Mouse (Mus musculus) midbrain, embryonic 14.5 days (tissue): ENCODE results near the gene Sf3a2. TPM values are rescaled to one million over a fixed set of nuclear protein-coding genes. Genes with fewer than 3 reads are reported as not detected.

Source experiments
- ATAC-seq: fragments of 200-750 bp; cut with Nextera tagmentation; 2 replicates; pipeline ENCODE4 v1.8.0; 2017; ENCODE audit warnings: moderate number of reproducible peaks, moderate library complexity; ENCODE audit not compliant: low FRiP score, low TSS enrichment
- DNase-seq: peaks from one replicate; pipeline ENCODE4 v3.0.0-alpha.2; 2015
- H3K27ac ChIP-seq: fragments of 300-500 bp; sonication (generic); replicated peaks from 2 replicates; pipeline ENCODE4 v1.5.1; 2014; ENCODE audit warnings: mild to moderate bottlenecking, low read depth, low read length, moderate library complexity
- H3K27me3 ChIP-seq: fragments of 300-500 bp; sonication (generic); 2 replicates; pipeline ENCODE4 v1.6.1; 2014; ENCODE audit warnings: low read length, control low read depth, mixed read lengths; ENCODE audit not compliant: control insufficient read depth, insufficient read depth
- H3K36me3 ChIP-seq: fragments of 300-500 bp; sonication (generic); 2 replicates; pipeline ENCODE4 v1.6.1; 2014; ENCODE audit warnings: low read length, control low read depth; ENCODE audit not compliant: control insufficient read depth, insufficient read depth
- H3K4me1 ChIP-seq: fragments of 300-500 bp; sonication (generic); 2 replicates; pipeline ENCODE4 v1.6.1; 2014; ENCODE audit warnings: mild to moderate bottlenecking, antibody characterized with exemption, low read length, control low read depth; ENCODE audit not compliant: control insufficient read depth, insufficient read depth
- H3K4me2 ChIP-seq: fragments of 300-500 bp; sonication (generic); 2 replicates; pipeline ENCODE4 v1.6.1; 2014; ENCODE audit warnings: mild to moderate bottlenecking, low read length, moderate library complexity
- H3K4me3 ChIP-seq: fragments of 300-500 bp; sonication (generic); replicated peaks from 2 replicates; pipeline ENCODE4 v1.5.1; 2014; ENCODE audit warnings: low read depth, low read length
- H3K9ac ChIP-seq: fragments of 300-500 bp; sonication (generic); replicated peaks from 2 replicates; pipeline ENCODE4 v1.6.1; 2014; ENCODE audit warnings: mild to moderate bottlenecking, low read length, moderate library complexity
- H3K9me3 ChIP-seq: fragments of 300-500 bp; sonication (generic); 2 replicates; pipeline ENCODE4 v1.6.1; 2016; ENCODE audit warnings: low read length, control low read depth, mixed read lengths; ENCODE audit not compliant: control insufficient read depth
- WGBS: fragments of 180-500 bp; shearing (Covaris S2); extraction: QIAGEN DNeasy Blood & Tissue Kit; methylation state at CpG from one replicate; pipeline ENCODE4 v1.1.7; 2014; 5-methylcytosine and 5-hydroxymethylcytosine counted together
- polyA plus RNA-seq: library from polyadenylated mRNA; unstranded; fragments of >200 nt; fragmentation: Nextera tagmentation; extraction: Ambion mirVana; gene quantifications from 2 replicates; pipeline ENCODE4 v1.2.1, GENCODE M21; 2014

Sf3a2 gene
- polyA plus RNA-seq, 1 experiment from 2014 or later = 75.1 TPM

- Histone ChIP-seq H3K27ac (no peak overlapping the region), H3K4me3 (no peak overlapping the region), H3K9me3 (no peaks in the 10 kb centered on the region), H3K4me1 (no peaks in the 10 kb centered on the region), H3K27me3 (no peaks in the 10 kb centered on the region), H3K36me3 (peaks cover 67% of the 10 kb centered on the region), H3K4me2 (no peak overlapping the region), H3K9ac (no peak overlapping the region)
- WGBS = 90% methylated on average over 10 of the region's 10 CpGs
- ATAC-seq (no peak), DNase-seq (no peak)
These were observed 31.7 kb upstream of the Sf3a2 start for GRCm38 (mm10) chr10:80766161-80766815.

- DNase-seq = no peak
- Histone ChIP-seq H3K27me3 (no peaks in the 10 kb centered on the region), H3K9me3 (no peaks in the 10 kb centered on the region), H3K4me3 (no peak overlapping the region), H3K27ac (no peak overlapping the region), H3K9ac (no peak overlapping the region), H3K4me2 (no peak overlapping the region), H3K36me3 (peaks cover 88% of the 10 kb centered on the region), H3K4me1 (no peaks in the 10 kb centered on the region)
- 92% methylated on average over 6 of the region's 6 CpGs for WGBS
- no peak for ATAC-seq
These were observed 29.6 kb upstream of the Sf3a2 start for GRCm38 (mm10) chr10:80768365-80768764.

GRCm38 (mm10) chr10:80773816-80774215 lies 24.2 kb upstream of the Sf3a2 start:
- DNase-seq (no peak), ATAC-seq (no peak)
- 88% methylated on average over 5 of the region's 5 CpGs for WGBS
- Histone ChIP-seq H3K36me3 (peaks cover 99% of the 10 kb centered on the region), H3K4me2 (no peak overlapping the region), H3K4me1 (no peaks in the 10 kb centered on the region), H3K9me3 (no peaks in the 10 kb centered on the region), H3K27me3 (no peaks in the 10 kb centered on the region), H3K9ac (no peak overlapping the region), H3K4me3 (no peak overlapping the region), H3K27ac (no peak overlapping the region)

GRCm38 (mm10) chr10:80774549-80774948 lies 23.4 kb upstream of the Sf3a2 start:
- Histone ChIP-seq H3K9ac (no peak overlapping the region), H3K36me3 (peaks cover 100% of the 10 kb centered on the region), H3K4me2 (no peak overlapping the region)

GRCm38 (mm10) chr10:80774981-80775380 lies 23.0 kb upstream of the Sf3a2 start:
- Histone ChIP-seq H3K4me1 (no peaks in the 10 kb centered on the region), H3K4me2 (no peak overlapping the region), H3K27ac (no peak overlapping the region), H3K9ac (no peak overlapping the region), H3K27me3 (no peaks in the 10 kb centered on the region), H3K4me3 (no peak overlapping the region), H3K36me3 (peaks cover 99% of the 10 kb centered on the region), H3K9me3 (no peaks in the 10 kb centered on the region)
- WGBS = 92% methylated on average over 4 of the region's 4 CpGs
- DNase-seq (no peak), ATAC-seq (no peak)

More at GRCm38 (mm10) chr10:80774549-80774948, 23.4 kb upstream of the Sf3a2 start:
- Histone ChIP-seq H3K4me1 (no peaks in the 10 kb centered on the region), H3K27me3 (no peaks in the 10 kb centered on the region), H3K9me3 (no peaks in the 10 kb centered on the region), H3K27ac (no peak overlapping the region), H3K4me3 (no peak overlapping the region)
- 75% methylated on average over 2 of the region's 2 CpGs for WGBS
- ATAC-seq (peak; percentile 34; the same call in 1 of the 2 replicates), DNase-seq (peak; percentile 78)

GRCm38 (mm10) chr10:80775731-80776130 lies 22.3 kb upstream of the Sf3a2 start:
- Histone ChIP-seq H3K9ac (no peak overlapping the region), H3K9me3 (no peaks in the 10 kb centered on the region), H3K27me3 (no peaks in the 10 kb centered on the region), H3K36me3 (peaks cover 94% of the 10 kb centered on the region), H3K27ac (no peak overlapping the region), H3K4me1 (no peaks in the 10 kb centered on the region), H3K4me2 (no peak overlapping the region), H3K4me3 (no peak overlapping the region)
- ATAC-seq (no peak), DNase-seq (no peak)
- WGBS = 88% methylated on average over 4 of the region's 4 CpGs

- no peak overlapping the region for H3K9ac ChIP-seq
- no peak overlapping the region for H3K4me2 ChIP-seq
- no peaks in the 10 kb centered on the region for H3K9me3 ChIP-seq
- ATAC-seq (no peak), DNase-seq (no peak)
- no peak overlapping the region for H3K27ac ChIP-seq
- H3K4me1 ChIP-seq = no peaks in the 10 kb centered on the region
- no peaks in the 10 kb centered on the region for H3K27me3 ChIP-seq
- WGBS = 92% methylated on average over 6 of the region's 6 CpGs
- H3K4me3 ChIP-seq = no peak overlapping the region
- peaks cover 94% of the 10 kb centered on the region for H3K36me3 ChIP-seq
These were observed 21.6 kb upstream of the Sf3a2 start for GRCm38 (mm10) chr10:80776358-80776869.

- H3K36me3 ChIP-seq = peaks cover 94% of the 10 kb centered on the region
- H3K27ac ChIP-seq = no peak overlapping the region
- H3K9me3 ChIP-seq = no peaks in the 10 kb centered on the region
- ATAC-seq (no peak), DNase-seq (no peak)
- 95% methylated on average over 5 of the region's 5 CpGs for WGBS
- no peak overlapping the region for H3K4me3 ChIP-seq
- H3K4me2 ChIP-seq = no peak overlapping the region
- H3K9ac ChIP-seq = no peak overlapping the region
- H3K27me3 ChIP-seq = no peaks in the 10 kb centered on the region
- H3K4me1 ChIP-seq = no peaks in the 10 kb centered on the region
These were observed 20.9 kb upstream of the Sf3a2 start for GRCm38 (mm10) chr10:80777123-80777522.

- peaks cover 94% of the 10 kb centered on the region for H3K36me3 ChIP-seq
These were observed 18.4 kb upstream of the Sf3a2 start for GRCm38 (mm10) chr10:80779565-80779964.

More at GRCm38 (mm10) chr10:80779565-80779964, 18.4 kb upstream of the Sf3a2 start:
- no peak overlapping the region for H3K27ac ChIP-seq
- DNase-seq (no peak), ATAC-seq (no peak)
- H3K9me3 ChIP-seq = no peaks in the 10 kb centered on the region
- no peak overlapping the region for H3K9ac ChIP-seq
- H3K4me1 ChIP-seq = no peaks in the 10 kb centered on the region
- H3K4me3 ChIP-seq = no peak overlapping the region
- H3K27me3 ChIP-seq = no peaks in the 10 kb centered on the region
- H3K4me2 ChIP-seq = no peak overlapping the region
